Mouse (Mus musculus) forebrain, embryonic 16.5 days (tissue): ENCODE measurements around the gene Sh3bp5. TPM values are rescaled to one million over a fixed set of nuclear protein-coding genes. Genes with fewer than 3 reads are reported as not detected.

Source experiments
- ATAC-seq: fragments of 200-750 bp; cut with Nextera tagmentation; 2 replicates; pipeline ENCODE4 v1.8.0; 2017; ENCODE audit warnings: mild to moderate bottlenecking, moderate library complexity
- H3K27ac ChIP-seq: fragments of 300-500 bp; sonication (generic); 2 replicates; pipeline ENCODE4 v1.5.1; 2014; ENCODE audit warnings: low read length, control low read depth
- H3K27me3 ChIP-seq: fragments of 300-500 bp; sonication (generic); replicated peaks from 2 replicates; pipeline ENCODE4 v1.6.1; 2014; ENCODE audit warnings: low read length; ENCODE audit not compliant: control insufficient read depth, insufficient read depth
- H3K36me3 ChIP-seq: fragments of 300-500 bp; sonication (generic); 2 replicates; pipeline ENCODE4 v1.6.1; 2014; ENCODE audit not compliant: control insufficient read depth, insufficient read depth
- H3K4me1 ChIP-seq: fragments of 300-500 bp; sonication (generic); replicated peaks from 2 replicates; pipeline ENCODE4 v1.6.1; 2014; ENCODE audit warnings: low read length; ENCODE audit not compliant: control insufficient read depth, insufficient read depth
- H3K4me2 ChIP-seq: fragments of 300-500 bp; sonication (generic); 2 replicates; pipeline ENCODE4 v1.6.1; 2014; ENCODE audit warnings: mild to moderate bottlenecking, low read length, control low read depth
- H3K4me3 ChIP-seq: fragments of 300-500 bp; sonication (generic); replicated peaks from 2 replicates; pipeline ENCODE4 v1.5.1; 2014; ENCODE audit warnings: mild to moderate bottlenecking, low read length, control low read depth
- H3K9ac ChIP-seq: fragments of 300-500 bp; sonication (generic); replicated peaks from 2 replicates; pipeline ENCODE4 v1.6.1; 2014; ENCODE audit warnings: low read depth, low read length, control low read depth
- H3K9me3 ChIP-seq: fragments of 300-500 bp; sonication (generic); 2 replicates; pipeline ENCODE4 v1.6.1; 2016; ENCODE audit warnings: low read length; ENCODE audit not compliant: control insufficient read depth
- WGBS: fragments of 180-500 bp; shearing (Covaris S2); extraction: QIAGEN DNeasy Blood & Tissue Kit; methylation state at CpG from one replicate; pipeline ENCODE4 v1.1.7; 2014; 5-methylcytosine and 5-hydroxymethylcytosine counted together
- polyA plus RNA-seq: library from polyadenylated mRNA; unstranded; fragments of >200 nt; fragmentation: Nextera tagmentation; extraction: Ambion mirVana; gene quantifications from 2 replicates; pipeline ENCODE4 v1.2.1, GENCODE M21; 2015

Gene Sh3bp5
- polyA plus RNA-seq, 1 experiment from 2014 or later: 128 TPM

DNA sequence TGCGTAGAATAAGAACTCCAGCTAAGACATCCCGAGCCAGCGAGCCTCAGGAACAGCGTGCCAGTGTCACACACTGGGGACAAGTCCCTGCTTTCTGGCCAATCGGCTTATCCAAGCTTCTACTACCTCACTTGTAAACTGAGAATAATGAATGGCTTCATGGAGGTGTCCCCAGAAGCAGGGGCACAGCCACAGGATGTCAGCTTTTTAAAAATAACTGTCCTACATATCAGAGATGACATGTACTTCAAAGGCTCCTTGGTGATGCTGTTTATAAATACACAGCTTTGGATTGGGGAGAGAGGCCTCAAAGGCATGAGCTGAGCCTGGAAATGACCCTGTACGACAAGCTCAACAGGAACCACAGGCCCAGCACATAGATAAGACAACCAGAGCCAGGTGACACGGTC is 20.9 kb downstream of the Sh3bp5 start:
- Histone ChIP-seq H3K9ac (no peak overlapping the region), H3K27ac (no peak overlapping the region), H3K4me3 (no peak overlapping the region), H3K27me3 (no peaks in the 10 kb centered on the region), H3K4me2 (no peak overlapping the region), H3K36me3 (no peaks in the 10 kb centered on the region; the same call in 1 of the 2 replicates), H3K9me3 (no peaks in the 10 kb centered on the region), H3K4me1 (no peaks in the 10 kb centered on the region)
- WGBS: 76% methylated on average over 7 of the region's 7 CpGs
- ATAC-seq: no peak

DNA sequence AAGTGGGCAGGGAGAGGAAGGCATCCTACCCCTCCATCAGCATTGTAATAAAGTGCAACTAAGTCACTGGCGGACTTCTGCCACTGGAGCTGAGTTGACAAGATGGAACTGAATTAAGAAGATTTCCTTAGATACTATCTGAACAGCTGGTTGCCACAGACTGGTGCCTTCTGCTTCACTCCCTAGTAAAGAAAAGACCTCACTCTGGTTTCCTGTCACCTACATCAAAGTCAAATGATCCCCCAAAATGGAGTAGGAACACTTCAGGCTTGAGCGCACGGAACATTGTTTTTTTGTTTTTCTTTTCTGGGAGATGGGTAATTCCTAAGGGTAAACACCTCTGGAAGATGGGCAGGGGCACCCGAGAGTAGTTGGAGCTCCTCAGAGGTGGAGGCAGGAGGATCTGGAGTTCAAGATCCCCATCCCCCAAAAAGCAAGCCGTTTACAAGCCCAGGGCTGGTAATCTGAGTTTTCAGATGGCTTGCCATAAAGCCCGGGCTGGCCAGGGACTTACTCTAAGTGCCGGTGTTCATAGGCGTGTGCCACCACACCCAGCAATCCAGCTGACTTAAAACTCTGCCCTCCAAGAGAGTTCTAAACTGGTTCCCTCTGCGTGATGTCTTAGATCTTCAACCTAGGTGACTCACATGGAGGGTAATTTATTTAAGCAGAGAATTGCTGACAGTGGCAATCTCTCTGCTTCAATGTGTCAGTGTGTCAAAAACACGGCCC is 21.5 kb downstream of the Sh3bp5 start:
- no peak overlapping the region for H3K27ac ChIP-seq
- no peak overlapping the region for H3K4me2 ChIP-seq

DNA sequence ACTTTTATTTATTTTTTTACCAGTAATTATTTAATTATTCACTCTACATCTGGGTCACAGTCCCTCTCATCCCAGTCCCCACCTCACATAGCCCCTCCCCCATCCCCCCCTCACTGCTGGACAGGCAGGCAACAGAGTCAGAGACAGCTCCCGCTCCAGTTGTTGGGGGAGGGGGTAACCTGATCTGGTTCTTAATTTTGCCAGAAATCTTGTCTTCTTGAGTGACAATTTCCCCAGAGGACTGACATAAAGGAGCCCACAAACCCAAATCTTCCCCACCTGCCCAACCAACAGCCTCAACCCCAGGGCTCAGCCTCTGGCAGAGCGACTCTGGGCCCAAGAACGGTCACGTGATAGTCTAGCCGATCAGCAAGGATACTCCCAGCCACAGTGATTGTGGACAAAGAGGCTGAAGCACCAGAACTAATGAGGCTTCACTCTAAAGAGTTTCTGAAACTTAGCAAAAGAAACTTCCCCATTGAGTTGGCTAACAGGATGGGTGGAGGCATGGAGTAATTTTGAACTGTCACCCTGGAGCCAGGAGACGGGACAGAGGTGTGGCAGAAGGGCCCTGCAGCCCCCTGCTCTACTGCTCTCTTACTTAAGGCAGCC is 22.3 kb downstream of the Sh3bp5 start:
- Histone ChIP-seq H3K9me3 (no peaks in the 10 kb centered on the region), H3K27ac (no peak overlapping the region), H3K9ac (no peak overlapping the region), H3K27me3 (no peaks in the 10 kb centered on the region), H3K4me2 (no peak overlapping the region), H3K4me1 (no peaks in the 10 kb centered on the region), H3K4me3 (no peak overlapping the region), H3K36me3 (no peaks in the 10 kb centered on the region; the same call in 1 of the 2 replicates)
- WGBS: 23% methylated on average over 6 of the region's 6 CpGs
- no peak for ATAC-seq

More for the DNA sequence above, 21.5 kb downstream of the Sh3bp5 start:
- WGBS: 82% methylated on average over 10 of the region's 10 CpGs
- no peaks in the 10 kb centered on the region; the same call in 1 of the 2 replicates for H3K36me3 ChIP-seq
- no peak overlapping the region for H3K9ac ChIP-seq
- no peaks in the 10 kb centered on the region for H3K4me1 ChIP-seq
- H3K4me3 ChIP-seq: no peak overlapping the region
- no peak for ATAC-seq
- H3K9me3 ChIP-seq: no peaks in the 10 kb centered on the region
- H3K27me3 ChIP-seq: no peaks in the 10 kb centered on the region

DNA sequence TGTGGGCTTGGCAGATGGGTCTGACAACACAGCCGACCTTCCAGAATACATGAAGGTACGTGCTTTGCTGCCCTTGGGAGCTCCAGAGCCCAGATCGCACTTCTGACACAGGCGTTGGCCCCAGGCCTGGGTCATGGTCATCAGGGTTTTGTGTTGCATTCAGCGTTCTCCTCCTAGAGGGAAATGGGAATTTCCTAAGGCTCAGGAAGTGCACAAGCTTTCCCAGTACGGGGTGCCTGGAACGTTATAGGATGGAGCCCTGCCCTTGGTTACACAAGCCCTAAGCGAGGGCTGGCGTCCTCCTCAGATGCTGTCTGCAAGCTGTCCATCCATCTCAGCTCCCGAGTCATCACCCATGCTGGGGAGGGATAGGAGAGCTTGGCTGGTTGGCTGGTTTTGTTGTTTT is 23.2 kb downstream of the Sh3bp5 start:
- no peak overlapping the region for H3K27ac ChIP-seq
- no peak overlapping the region for H3K9ac ChIP-seq
- no peaks in the 10 kb centered on the region for H3K4me1 ChIP-seq
- no peaks in the 10 kb centered on the region for H3K9me3 ChIP-seq
- 89% methylated on average over 10 of the region's 10 CpGs for WGBS
- H3K4me2 ChIP-seq: no peak overlapping the region
- H3K27me3 ChIP-seq: no peaks in the 10 kb centered on the region
- H3K36me3 ChIP-seq: no peaks in the 10 kb centered on the region; the same call in 1 of the 2 replicates
- no peak for ATAC-seq
- no peak overlapping the region for H3K4me3 ChIP-seq

DNA sequence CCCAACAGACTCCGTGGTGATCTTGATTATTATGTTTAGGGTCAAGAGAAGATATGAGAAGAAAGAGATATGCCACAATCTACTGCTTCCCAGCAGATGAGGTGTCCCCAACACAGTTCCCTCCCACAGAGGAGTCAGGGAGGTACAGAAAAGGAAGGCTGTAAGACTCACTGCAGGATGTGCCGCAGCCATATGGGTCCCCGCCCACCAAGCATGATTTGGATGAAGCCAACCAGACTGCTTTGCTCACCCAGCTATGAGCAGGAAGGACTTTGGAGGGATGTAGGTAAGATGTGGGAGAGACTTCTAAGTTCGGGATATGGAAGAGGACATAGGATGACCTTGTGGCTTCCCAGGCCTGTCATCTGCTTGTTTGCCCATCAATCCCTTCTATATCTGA is 25.1 kb downstream of the Sh3bp5 start:
- WGBS: 89% methylated on average over 4 of the region's 4 CpGs
- H3K4me3 ChIP-seq: no peak overlapping the region
- no peaks in the 10 kb centered on the region for H3K4me1 ChIP-seq
- no peak overlapping the region for H3K4me2 ChIP-seq
- no peaks in the 10 kb centered on the region for H3K9me3 ChIP-seq
- ATAC-seq: no peak
- no peak overlapping the region for H3K27ac ChIP-seq
- H3K27me3 ChIP-seq: no peaks in the 10 kb centered on the region
- H3K9ac ChIP-seq: no peak overlapping the region
- no peaks in the 10 kb centered on the region; the same call in 1 of the 2 replicates for H3K36me3 ChIP-seq

DNA sequence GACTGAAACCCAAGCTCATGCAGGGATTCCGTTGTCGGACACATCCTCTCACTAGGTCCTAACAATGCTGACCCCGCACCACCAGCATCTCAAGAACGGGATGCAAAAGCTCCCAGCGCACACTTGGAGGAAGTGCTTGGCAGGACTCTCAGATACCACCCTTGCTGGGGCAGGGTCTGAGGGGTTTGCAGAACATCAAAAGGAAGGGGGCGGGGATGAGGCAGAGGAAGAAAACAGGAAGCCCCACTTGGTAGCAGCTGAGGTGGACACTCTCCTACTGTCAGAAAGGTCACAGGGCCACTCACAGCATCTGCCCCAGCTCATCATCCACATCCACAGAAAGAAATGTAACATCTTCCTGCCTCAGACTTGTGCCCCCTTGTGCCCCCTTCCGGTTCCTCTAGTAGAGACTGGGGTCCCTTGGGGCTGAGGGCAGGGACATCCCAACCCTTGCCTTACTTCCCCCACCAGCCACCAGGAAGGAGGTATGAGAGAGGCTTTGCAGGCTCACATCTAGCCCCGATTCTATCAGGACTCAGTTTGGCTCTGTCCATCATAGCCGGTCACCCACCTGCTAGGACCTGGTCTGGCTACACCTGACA is 25.7 kb downstream of the Sh3bp5 start:
- Histone ChIP-seq H3K27me3 (no peaks in the 10 kb centered on the region), H3K4me3 (no peak overlapping the region), H3K9me3 (no peaks in the 10 kb centered on the region), H3K9ac (no peak overlapping the region), H3K36me3 (no peaks in the 10 kb centered on the region; the same call in 1 of the 2 replicates), H3K4me2 (no peak overlapping the region), H3K27ac (no peak overlapping the region), H3K4me1 (no peaks in the 10 kb centered on the region)
- no peak for ATAC-seq
- WGBS: 91% methylated on average over 9 of the region's 9 CpGs

DNA sequence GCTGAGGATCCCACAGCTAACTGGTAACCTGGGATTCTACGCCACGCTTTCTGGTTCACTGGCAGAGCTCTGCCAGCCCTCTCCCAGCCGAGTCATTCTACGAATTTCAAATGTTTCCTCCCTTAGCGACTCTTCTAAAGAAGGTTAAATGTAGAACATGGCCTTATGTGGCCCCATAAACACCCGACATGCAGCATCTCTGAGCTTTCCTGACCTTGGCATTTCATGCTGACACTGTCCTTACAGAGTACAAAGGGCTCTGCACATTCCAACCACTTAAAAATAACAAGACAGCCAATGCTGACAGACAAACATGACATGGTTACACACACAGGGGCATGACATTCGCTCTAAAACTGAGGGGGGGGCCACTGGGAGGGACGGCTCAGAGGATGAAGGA is 27.2 kb downstream of the Sh3bp5 start:
- no peak for ATAC-seq
- Histone ChIP-seq H3K27me3 (no peaks in the 10 kb centered on the region), H3K36me3 (no peaks in the 10 kb centered on the region; the same call in 1 of the 2 replicates), H3K4me1 (no peaks in the 10 kb centered on the region), H3K9ac (no peak overlapping the region), H3K4me3 (no peak overlapping the region), H3K27ac (no peak overlapping the region), H3K4me2 (no peak overlapping the region), H3K9me3 (no peaks in the 10 kb centered on the region)
- 72% methylated on average over 8 of the region's 8 CpGs for WGBS

DNA sequence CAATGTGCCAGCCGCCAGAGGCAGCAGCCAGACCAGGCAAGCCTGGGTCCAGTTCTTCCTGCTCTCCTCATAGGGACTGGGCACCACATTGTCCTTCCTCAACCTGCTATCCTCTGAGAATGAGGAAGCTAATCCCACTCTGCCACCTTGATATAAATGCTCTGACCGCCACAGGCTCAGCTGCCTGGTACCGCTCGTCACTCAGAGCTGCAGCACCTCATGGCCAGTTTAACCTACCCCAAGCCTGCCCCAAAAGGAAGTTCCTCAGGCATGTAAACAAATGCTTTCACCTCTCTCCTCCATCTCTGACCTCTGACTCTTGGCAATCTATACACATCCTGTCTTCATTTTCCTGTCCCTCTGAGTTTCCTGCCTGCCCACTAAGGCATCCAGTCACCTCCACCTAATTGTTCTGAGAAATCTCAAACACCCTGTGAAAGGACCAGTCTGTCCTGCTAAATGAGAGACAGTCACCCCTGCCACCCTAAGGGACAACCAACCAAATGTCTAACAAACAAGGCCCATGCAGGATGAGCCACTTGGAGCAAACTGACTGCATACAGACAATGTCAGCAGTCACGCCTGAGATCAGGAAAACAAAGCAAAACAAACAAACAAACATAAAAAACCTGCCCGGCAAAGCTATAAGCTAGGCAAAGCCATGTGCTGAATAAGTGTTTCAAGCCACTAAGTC is 27.8 kb downstream of the Sh3bp5 start:
- no peaks in the 10 kb centered on the region; the same call in 1 of the 2 replicates for H3K36me3 ChIP-seq
- no peak overlapping the region for H3K9ac ChIP-seq
- no peaks in the 10 kb centered on the region for H3K9me3 ChIP-seq
- H3K4me2 ChIP-seq: no peak overlapping the region
- ATAC-seq: no peak
- H3K4me1 ChIP-seq: no peaks in the 10 kb centered on the region
- no peak overlapping the region for H3K27ac ChIP-seq
- no peak overlapping the region for H3K4me3 ChIP-seq
- H3K27me3 ChIP-seq: no peaks in the 10 kb centered on the region
- WGBS: 88% methylated on average over 6 of the region's 6 CpGs

DNA sequence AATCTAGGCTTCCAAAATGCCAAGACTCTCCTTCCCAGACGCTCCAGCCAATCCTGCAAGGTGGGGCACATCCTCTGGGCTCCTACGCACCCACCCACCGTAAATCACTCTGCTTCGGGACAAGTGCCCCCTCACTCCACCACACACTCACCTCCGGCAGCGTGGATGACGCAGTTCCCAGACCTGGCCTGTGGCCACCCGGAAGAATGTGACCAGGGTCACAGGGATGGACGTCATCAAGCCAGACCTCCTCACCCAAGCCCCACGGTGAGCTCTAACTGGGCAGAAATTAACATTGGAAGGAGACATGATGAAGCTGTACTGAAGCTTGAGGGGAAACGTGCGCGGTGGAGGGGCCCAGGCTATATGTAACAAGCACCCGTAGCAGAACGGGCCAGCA is 28.7 kb downstream of the Sh3bp5 start:
- ATAC-seq: no peak
- H3K27ac ChIP-seq: no peak overlapping the region
- no peaks in the 10 kb centered on the region for H3K4me1 ChIP-seq
- 91% methylated on average over 15 of the region's 15 CpGs for WGBS
- H3K4me3 ChIP-seq: no peak overlapping the region
- H3K9me3 ChIP-seq: no peaks in the 10 kb centered on the region
- no peak overlapping the region for H3K9ac ChIP-seq
- H3K4me2 ChIP-seq: no peak overlapping the region
- no peaks in the 10 kb centered on the region; the same call in 1 of the 2 replicates for H3K36me3 ChIP-seq
- H3K27me3 ChIP-seq: no peaks in the 10 kb centered on the region
